Comparison of ENCODE assay signal across 1 mouse cellular context in the genomic region with DNA sequence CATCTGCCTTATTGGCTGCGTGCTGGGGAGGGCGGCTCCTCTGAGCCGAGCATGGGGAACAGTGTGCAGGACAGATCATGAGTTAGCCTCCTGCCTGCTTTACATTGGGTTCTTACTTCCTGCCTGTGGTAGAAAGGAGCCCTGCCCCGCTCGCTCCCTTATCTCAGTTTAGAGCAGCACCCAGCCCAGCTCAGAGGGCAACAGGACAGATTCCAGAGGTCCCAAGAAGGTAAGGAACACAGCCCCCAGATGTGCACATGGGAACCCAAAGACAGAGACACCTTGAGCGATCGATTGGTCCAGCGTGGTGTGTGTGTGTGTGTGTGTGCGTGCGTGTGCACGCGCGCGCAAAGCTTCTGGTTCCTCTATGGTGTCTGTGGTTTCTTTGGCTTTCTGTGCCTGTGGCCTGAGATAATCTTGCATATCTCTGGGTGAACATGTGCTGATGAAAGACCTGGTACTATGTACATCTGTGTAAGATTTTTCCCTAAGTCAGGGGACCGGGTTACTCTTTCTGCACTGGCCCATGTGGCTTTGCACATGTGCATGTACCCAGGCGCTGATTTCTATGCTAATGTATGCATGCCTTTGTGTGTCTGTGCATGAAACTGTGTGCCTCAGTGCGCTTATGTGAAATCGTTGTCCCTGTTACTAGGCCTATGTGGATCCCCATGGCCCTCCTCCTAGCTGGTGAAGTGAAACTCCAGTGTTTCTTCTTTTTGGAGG.
A peak's percentile ranks its signal among the peaks of the same experiment; 100 is the strongest.
TF ChIP-seq lines count a peak whose summit lies in the region.

No protein-coding gene starts in this region.

TF ChIP-seq in CH12.LX, 34 proteins besides CTCF, POLR2A, EP300 and RAD21 (continued from another document):
- TF ChIP-seq HCFC1 (IDR thresholded peaks at IDR 0.05; ENCODE audit: low read depth, low read length) (0 out of 2 replicates have a peak, but pooled peaks have one; percentile 23), ZC3H11A (IDR thresholded peaks at IDR 0.05; ENCODE audit: low read depth, low read length) (no peak), MYC (IDR thresholded peaks at IDR 0.05; ENCODE audit: low read depth, low read length) (peak; percentile 99), CHD1 (IDR thresholded peaks at IDR 0.05; ENCODE audit: low read depth, low read length) (no peak), USF1 (IDR thresholded peaks at IDR 0.05; ENCODE audit: low read depth, low read length) (no peak), ZKSCAN1 (IDR thresholded peaks at IDR 0.05; ENCODE audit: borderline replicate concordance, low read depth, low read length) (no peak), ETS1 (conservative IDR thresholded peaks at IDR 0.05; ENCODE audit: low read depth, low read length) (peak; percentile 37; the same call in 1 of the 2 replicates), CHD2 (IDR thresholded peaks at IDR 0.05; ENCODE audit: low read length) (no peak), MEF2A (IDR thresholded peaks at IDR 0.05; ENCODE audit: borderline replicate concordance, low read depth, low read length) (0 out of 2 replicates have a peak, but pooled peaks have one; percentile 5), ZNF384 (IDR thresholded peaks at IDR 0.05; ENCODE audit: low read depth, low read length) (no peak), UBTF (IDR thresholded peaks at IDR 0.05; ENCODE audit: low read depth, low read length) (no peak), MAZ (IDR thresholded peaks at IDR 0.05; ENCODE audit: low read depth, low read length) (no peak), USF2 (conservative IDR thresholded peaks at IDR 0.05; ENCODE audit: low read depth, low read length) (no peak), GABPA (IDR thresholded peaks at IDR 0.05; ENCODE audit: insufficient replicate concordance, low read depth, low read length) (no peak), JUN (IDR thresholded peaks at IDR 0.05; ENCODE audit: insufficient read depth, low read depth, low read length) (no peak), JUND (conservative IDR thresholded peaks at IDR 0.05; ENCODE audit: low read depth, low read length) (no peak), SMC3 (IDR thresholded peaks at IDR 0.05; ENCODE audit: low read depth, low read length) (no peak), POLR2AphosphoS2 (IDR thresholded peaks at IDR 0.05; ENCODE audit: low read depth, low read length) (no peak), NELFE (IDR thresholded peaks at IDR 0.05; ENCODE audit: low read depth, low read length) (peak; percentile 38), RCOR1 (conservative IDR thresholded peaks at IDR 0.05; ENCODE audit: low read depth, low read length) (no peak), TBP (conservative IDR thresholded peaks at IDR 0.05; ENCODE audit: low read depth, low read length) (peak; percentile 64; the same call in 1 of the 2 replicates), SIN3A (IDR thresholded peaks at IDR 0.05; ENCODE audit: low read length) (peak; percentile 85), NRF1 (IDR thresholded peaks at IDR 0.05; ENCODE audit: low read depth, low read length) (peak; percentile 55; the same call in 1 of the 2 replicates)
TF ChIP-seq in CH12.LX: peak in this region for 13.
